Mouse (Mus musculus): Measurements from ENCODE around the gene Ppp1r32. TPM values are rescaled to one million over a fixed set of nuclear protein-coding genes. Genes with fewer than 3 reads are reported as not detected.

Gene Ppp1r32
- polyA plus RNA-seq (2012) = 0.35 and 0.75 TPM in 2 replicates

DNA sequence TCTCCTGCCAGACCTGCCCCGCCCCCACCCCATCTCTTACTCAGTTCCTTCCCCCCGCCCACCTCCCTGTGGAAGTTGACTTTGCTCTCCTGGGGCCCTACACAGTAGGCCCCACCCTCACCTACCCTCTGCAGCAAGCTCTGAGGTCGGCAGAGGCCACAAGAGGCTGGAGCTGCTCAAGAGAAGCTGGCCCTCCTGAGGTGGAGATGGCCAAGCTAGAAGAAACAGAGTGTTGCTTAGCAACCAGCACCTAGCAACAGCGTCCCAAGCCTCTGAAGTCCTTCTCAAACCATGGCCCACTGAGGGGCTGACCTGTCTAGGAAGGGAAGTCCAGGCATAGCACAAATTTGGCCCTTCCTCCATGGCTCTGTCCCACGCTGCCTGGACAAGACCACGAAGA, at the start of gene Ppp1r32:
Gene Ppp1r32 (minus strand): TSS at position 226 of the 400 bp plus-strand sequence.
- TF ChIP-seq GATA1 (IDR thresholded peaks at IDR 0.05; ENCODE audit: low read length) = no peak

DNA sequence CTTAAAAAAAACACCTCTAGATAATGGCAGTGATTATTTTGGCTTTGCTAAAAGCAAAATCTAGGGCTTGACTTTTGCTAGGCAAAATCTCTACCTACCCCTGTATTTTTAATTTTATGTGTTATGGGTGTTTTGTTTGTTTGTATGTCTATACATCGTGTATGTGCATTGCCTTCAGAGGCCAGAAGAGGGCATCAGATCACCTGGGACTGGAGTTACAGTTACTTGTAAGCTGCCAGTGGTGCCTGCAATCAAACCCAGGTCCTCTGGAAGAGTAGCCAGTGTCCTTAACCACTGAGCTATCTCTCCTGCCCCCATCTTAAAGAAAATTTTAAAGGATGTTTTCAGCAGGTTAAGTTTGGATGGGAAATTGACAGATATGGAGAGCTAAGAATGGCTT, 47.4 kb upstream of the Ppp1r32 start:
- no peak for TF ChIP-seq GATA1 (IDR thresholded peaks at IDR 0.05; ENCODE audit: low read length)

DNA sequence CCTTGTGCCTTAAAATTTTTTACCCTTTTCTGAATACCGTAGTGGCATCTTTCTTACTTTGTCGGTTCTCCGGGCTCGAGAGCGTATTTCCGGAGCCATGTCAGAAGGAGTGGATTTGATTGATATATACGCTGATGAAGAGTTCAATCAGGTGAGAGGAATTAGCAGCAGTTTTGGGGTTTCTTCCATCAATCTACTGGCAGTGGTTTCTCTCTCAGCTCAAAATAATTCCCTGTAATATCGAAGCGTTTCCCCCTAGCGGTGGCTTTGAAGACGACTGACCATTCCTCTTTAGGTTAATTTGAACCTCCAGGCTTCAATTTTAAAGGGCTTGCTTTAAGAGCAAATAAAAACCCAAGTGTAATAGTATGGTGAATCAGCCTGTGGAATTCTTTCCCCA, 43.2 kb upstream of the Ppp1r32 start, which contains the start of gene Sdhaf2:
Gene Sdhaf2 (minus strand): TSS at position 233 of the 400 bp plus-strand sequence.
- TF ChIP-seq GATA1 (IDR thresholded peaks at IDR 0.05; ENCODE audit: low read length) = no peak

DNA sequence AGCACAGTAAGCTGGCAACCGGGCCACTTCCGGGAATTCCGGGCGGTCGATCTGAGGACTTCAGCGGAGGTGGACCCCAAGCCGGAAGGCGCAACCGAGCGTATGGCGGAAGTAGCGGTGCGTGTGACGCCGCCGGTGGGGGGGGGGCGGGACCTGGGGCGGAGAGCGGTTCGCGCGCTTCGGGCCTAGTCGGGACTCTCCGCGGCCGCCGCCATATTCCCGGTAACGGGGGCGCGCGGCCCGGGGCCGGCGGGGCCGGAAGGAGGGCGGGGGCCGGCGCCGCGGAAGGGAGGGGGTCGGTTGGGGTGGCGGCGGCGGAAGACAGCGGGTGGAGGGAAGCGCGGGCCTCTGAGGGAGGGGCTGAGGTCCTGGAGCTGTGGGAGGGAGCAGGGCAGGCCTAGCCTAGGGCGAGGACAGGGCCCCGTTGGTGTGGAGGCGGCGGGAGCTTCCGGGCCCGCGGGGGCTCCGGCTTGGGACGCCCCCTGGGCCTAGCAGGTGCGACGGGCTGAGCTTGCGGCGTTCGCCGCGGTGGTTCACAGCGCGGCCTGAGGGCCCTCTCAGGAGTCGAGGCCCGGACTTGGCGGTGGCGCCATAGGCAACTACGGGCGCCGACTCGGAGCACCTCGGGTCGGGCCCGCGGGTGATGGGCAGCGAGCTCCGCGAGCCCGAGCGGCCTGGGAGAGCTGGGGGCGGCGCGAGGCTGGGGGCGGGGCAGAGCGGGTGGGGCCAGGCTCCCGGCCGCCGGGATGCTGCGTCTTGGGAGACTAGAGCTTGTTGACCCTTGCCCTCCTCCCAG, 42.6 kb upstream of the Ppp1r32 start, which contains the start of gene Cpsf7:
Gene Cpsf7 (plus strand): TSS at position 161 of the 796 bp plus-strand sequence.
- TF ChIP-seq GATA1 (IDR thresholded peaks at IDR 0.05; ENCODE audit: low read length) = no peak

DNA sequence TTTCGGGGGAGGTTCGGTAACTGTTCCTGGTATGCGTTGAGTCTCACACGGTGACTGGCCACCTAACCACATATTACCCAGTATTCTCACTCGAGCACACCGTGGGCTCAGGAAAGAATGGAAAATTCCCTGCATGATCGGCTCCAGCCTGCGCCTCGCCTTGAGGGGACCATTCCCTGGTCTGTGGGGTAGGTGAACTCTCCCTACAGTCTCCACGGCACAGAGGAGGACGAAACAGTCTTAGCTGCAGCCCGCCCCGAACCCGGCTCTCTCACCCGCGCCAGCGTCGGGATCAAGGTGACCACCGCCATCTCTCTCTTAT, 42.0 kb upstream of the Ppp1r32 start:
- TF ChIP-seq GATA1 (IDR thresholded peaks at IDR 0.05; ENCODE audit: low read length) = no peak

- TF ChIP-seq GATA1 (IDR thresholded peaks at IDR 0.05; ENCODE audit: low read length) = no peak
Observed at GRCm38 (mm10) chr19:10523483-10524080, 40.9 kb upstream of the Ppp1r32 start.

GRCm38 (mm10) chr19:10521926-10522325, 39.2 kb upstream of the Ppp1r32 start:
- no peak for TF ChIP-seq GATA1 (IDR thresholded peaks at IDR 0.05; ENCODE audit: low read length)

- no peak for TF ChIP-seq GATA1 (IDR thresholded peaks at IDR 0.05; ENCODE audit: low read length)
Observed at GRCm38 (mm10) chr19:10520355-10520754, 37.6 kb upstream of the Ppp1r32 start.

DNA sequence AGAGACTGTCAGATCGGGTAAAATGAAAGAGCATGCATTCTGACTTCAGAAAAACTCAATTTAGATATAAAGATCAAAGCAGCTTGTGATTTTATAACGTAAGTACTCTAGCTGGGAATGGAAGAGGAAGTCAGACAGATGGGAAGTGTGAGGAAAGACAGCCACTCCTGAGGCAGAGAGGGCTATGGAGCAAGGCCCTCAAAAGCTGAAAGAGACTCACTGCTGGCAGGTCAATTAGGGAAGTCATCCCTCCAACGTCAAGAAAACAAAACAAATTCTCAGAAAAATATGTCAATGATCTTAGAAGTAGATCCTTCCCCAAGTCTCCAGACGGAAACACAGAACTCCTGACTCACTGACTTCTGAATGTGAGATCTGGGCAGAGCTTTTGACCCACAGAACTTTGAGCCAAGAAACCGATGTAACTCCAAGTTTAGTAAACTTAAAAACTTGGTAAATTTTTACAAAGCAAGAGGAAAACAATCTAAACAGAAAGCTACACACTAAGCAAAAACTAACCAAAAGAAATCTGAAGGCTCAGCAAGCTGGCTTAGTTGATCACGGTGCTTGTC, 28.1 kb upstream of the Ppp1r32 start:
- TF ChIP-seq GATA1 (IDR thresholded peaks at IDR 0.05; ENCODE audit: low read length) = no peak

- TF ChIP-seq GATA1 (IDR thresholded peaks at IDR 0.05; ENCODE audit: low read length) = no peak
Observed at GRCm38 (mm10) chr19:10502571-10502970, 19.8 kb upstream of the Ppp1r32 start.

DNA sequence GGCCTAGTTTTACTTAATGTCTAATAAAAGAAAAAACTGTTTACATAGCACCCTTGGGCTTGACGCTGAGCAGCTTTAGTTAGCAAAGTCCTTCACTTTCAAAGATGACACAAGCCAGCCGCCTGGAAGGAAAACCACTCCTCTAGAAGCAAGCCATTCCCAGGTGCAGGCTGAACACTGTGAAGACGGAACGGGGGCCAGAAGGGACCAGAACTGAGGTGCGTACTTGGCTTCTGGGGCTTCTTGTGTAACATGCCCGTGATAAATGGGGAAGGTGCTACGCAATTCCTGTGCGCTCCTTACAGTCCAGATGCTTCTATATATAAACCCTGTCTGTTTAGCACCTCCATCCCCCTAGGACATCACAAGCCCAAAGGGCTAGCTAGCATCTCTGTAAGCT, 17.9 kb upstream of the Ppp1r32 start:
- no peak for TF ChIP-seq GATA1 (IDR thresholded peaks at IDR 0.05; ENCODE audit: low read length)

- no peak for TF ChIP-seq GATA1 (IDR thresholded peaks at IDR 0.05; ENCODE audit: low read length)
Observed at GRCm38 (mm10) chr19:10497512-10498160, 14.9 kb upstream of the Ppp1r32 start.

GRCm38 (mm10) chr19:10496976-10497375, 14.2 kb upstream of the Ppp1r32 start:
- TF ChIP-seq GATA1 (IDR thresholded peaks at IDR 0.05; ENCODE audit: low read length) = no peak

DNA sequence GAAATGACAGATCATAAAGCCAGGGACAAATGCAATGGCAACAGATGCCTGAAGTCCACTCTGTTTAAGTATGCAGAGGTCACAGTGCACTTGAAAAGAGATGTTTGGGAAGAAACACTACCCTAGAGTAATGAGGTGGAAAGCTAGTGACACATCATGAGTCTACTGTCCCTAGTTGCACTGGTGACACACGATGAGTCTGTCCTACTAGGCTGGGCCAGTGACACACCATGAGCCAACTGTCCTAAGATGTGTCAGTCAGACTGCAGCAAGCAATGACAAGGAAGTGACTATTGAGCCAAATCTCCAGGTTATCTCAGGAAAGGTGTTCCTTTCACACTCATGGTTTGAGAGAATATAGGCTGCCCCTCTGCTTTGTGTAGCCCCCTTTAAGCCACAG, 12.9 kb upstream of the Ppp1r32 start:
- TF ChIP-seq GATA1 (IDR thresholded peaks at IDR 0.05; ENCODE audit: low read length) = no peak

- no peak for TF ChIP-seq GATA1 (IDR thresholded peaks at IDR 0.05; ENCODE audit: low read length)
Observed at GRCm38 (mm10) chr19:10486264-10486738, 3.6 kb upstream of the Ppp1r32 start.

- no peak for TF ChIP-seq GATA1 (IDR thresholded peaks at IDR 0.05; ENCODE audit: low read length)
Observed at GRCm38 (mm10) chr19:10479541-10479940, 3.2 kb downstream of the Ppp1r32 start.
